Mouse (Mus musculus): ENCODE results near the gene Pofut1. TPM values are rescaled to one million over a fixed set of nuclear protein-coding genes. Genes with fewer than 3 reads are reported as not detected.

Pofut1 gene
- total RNA-seq, 4 experiments from 2014 or later = 16.2 to 17.9 (median 17.3) TPM

GRCm38 (mm10) chr2:153286524-153286923 lies 45.2 kb downstream of the Pofut1 start:
- DNase-seq (ENCODE audit: low spot score in 2 of 2) = no peak

- no peak for DNase-seq (ENCODE audit: low spot score in 2 of 2)
These were observed 46.5 kb downstream of the Pofut1 start for GRCm38 (mm10) chr2:153287835-153288234.

- DNase-seq (ENCODE audit: low spot score in 2 of 2) = peak; percentile 55 to 79
These were observed 49.9 kb downstream of the Pofut1 start, which contains the start of gene Kif3b for GRCm38 (mm10) chr2:153290938-153291928. Gene Kif3b (plus strand): TSS chr2:153291413.

- no peak for DNase-seq (ENCODE audit: low spot score in 2 of 2)
These were observed 51.0 kb downstream of the Pofut1 start for GRCm38 (mm10) chr2:153292305-153292861.

- DNase-seq (ENCODE audit: low spot score in 2 of 2) = no peak
These were observed 53.9 kb downstream of the Pofut1 start for GRCm38 (mm10) chr2:153295196-153295595.

GRCm38 (mm10) chr2:153297771-153298170 lies 56.4 kb downstream of the Pofut1 start:
- no peak for DNase-seq (ENCODE audit: low spot score in 2 of 2)

GRCm38 (mm10) chr2:153298460-153298859 lies 57.1 kb downstream of the Pofut1 start:
- no peak for DNase-seq (ENCODE audit: low spot score in 2 of 2)

- DNase-seq (ENCODE audit: low spot score in 2 of 2) = no peak
These were observed 57.5 kb downstream of the Pofut1 start for GRCm38 (mm10) chr2:153298863-153299262.

GRCm38 (mm10) chr2:153301123-153301522 lies 59.8 kb downstream of the Pofut1 start:
- no peak for DNase-seq (ENCODE audit: low spot score in 2 of 2)

- no peak for DNase-seq (ENCODE audit: low spot score in 2 of 2)
These were observed 63.9 kb downstream of the Pofut1 start for GRCm38 (mm10) chr2:153305240-153305639.

GRCm38 (mm10) chr2:153308586-153308985 lies 67.3 kb downstream of the Pofut1 start:
- no peak for DNase-seq (ENCODE audit: low spot score in 2 of 2)

- no peak for DNase-seq (ENCODE audit: low spot score in 2 of 2)
These were observed 67.8 kb downstream of the Pofut1 start for GRCm38 (mm10) chr2:153309106-153309505.

GRCm38 (mm10) chr2:153310228-153310627 lies 68.9 kb downstream of the Pofut1 start:
- no peak for DNase-seq (ENCODE audit: low spot score in 2 of 2)

GRCm38 (mm10) chr2:153312884-153313283 lies 71.6 kb downstream of the Pofut1 start:
- DNase-seq (ENCODE audit: low spot score in 2 of 2) = no peak

GRCm38 (mm10) chr2:153318408-153318807 lies 77.1 kb downstream of the Pofut1 start:
- no peak for DNase-seq (ENCODE audit: low spot score in 2 of 2)

- DNase-seq (ENCODE audit: low spot score in 2 of 2) = no peak
These were observed 77.8 kb downstream of the Pofut1 start for GRCm38 (mm10) chr2:153319036-153319643.

Other genes with a start within 250 kb of the Pofut1 start
- gene Pdrg1, start 226.1 kb upstream of the Pofut1 start, total RNA-seq (2022) = 10 to 100 TPM; 53.3 to 59.2 (median 57.1) TPM
- gene Xkr7, start 209.7 kb upstream of the Pofut1 start, total RNA-seq (2022) = 1 to 10 TPM; 5.0 to 6.7 (median 5.9) TPM
- gene Ccm2l, start 175.6 kb upstream of the Pofut1 start, total RNA-seq (2022) = 1 to 10 TPM; 4.3 to 4.6 (median 4.4) TPM
- 1 to 10 TPM; 1.7 to 4.2 (median 2.7) TPM for gene Hck, start 133.1 kb upstream of the Pofut1 start, total RNA-seq (2022)
- 100 to 1,000 TPM; 106 to 122 (median 113) TPM for gene Tm9sf4, start 80.2 kb upstream of the Pofut1 start, total RNA-seq (2022)
- 10 to 100 TPM; 26.5 to 30.0 (median 27.9) TPM for gene Tspyl3, start 16.1 kb upstream of the Pofut1 start, total RNA-seq (2022)
- gene Plagl2, start 107 bp upstream of the Pofut1 start, total RNA-seq (2022) = 1 to 10 TPM; 5.8 to 6.8 (median 6.1) TPM
- gene Kif3b, start 49.9 kb downstream of the Pofut1 start, total RNA-seq (2022) = 10 to 100 TPM; 49.9 to 53.8 (median 52.3) TPM
- 10 to 100 TPM; 34.5 to 37.7 (median 35.5) TPM for gene Asxl1, start 104.3 kb downstream of the Pofut1 start, total RNA-seq (2022)

Data from left cerebral cortex, adult 8-10 months (tissue).